Mouse (Mus musculus): ENCODE results near the gene Ppp6r3.
"Not testable (repeated sequence)": the region's sequence is repeated elsewhere in the genome, so short reads cannot be mapped to it uniquely, and the experiment has no call there.

Gene Ppp6r3

DNA sequence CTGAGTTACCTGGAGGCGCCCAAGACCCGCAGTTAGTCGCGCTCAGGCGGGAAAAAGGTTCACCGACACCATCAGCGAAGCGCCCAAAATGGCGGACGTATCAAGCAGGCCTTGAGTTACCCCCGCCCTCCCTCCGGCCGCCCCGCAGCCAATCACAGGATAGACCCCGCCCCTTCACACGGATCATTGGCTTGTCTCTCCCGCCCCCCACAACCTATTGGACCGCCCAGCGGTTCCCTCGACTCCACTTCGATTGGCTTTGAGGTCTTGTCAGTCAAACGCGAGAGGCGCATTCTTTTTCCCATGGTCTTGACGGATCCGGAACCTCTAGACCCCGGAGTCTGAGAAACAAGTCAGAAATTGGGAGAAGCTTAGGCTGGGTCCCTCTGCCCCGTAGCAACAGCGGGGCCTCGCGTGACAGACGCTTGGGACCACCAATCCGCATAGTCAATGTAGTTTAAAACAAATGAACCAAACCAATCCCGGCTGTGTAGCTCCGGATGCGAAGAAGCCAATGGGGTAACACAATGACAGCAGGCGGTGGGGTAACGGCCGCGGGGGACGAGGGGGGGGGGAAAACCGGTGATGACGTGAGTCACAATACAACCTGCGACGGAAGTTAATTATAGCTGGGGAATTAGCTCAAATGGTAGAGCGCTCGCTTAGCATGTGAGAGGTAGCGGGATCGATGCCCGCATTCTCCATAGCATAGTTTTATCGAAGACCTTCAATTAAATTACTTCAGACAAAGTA is at the start of gene Ppp6r3:
TSS of gene Ppp6r3 (minus strand) at position 118 of the 753 bp plus-strand sequence.
- DNase-seq (ENCODE audit: extremely low read depth, low read depth, low spot score) = peak; percentile 87

DNA sequence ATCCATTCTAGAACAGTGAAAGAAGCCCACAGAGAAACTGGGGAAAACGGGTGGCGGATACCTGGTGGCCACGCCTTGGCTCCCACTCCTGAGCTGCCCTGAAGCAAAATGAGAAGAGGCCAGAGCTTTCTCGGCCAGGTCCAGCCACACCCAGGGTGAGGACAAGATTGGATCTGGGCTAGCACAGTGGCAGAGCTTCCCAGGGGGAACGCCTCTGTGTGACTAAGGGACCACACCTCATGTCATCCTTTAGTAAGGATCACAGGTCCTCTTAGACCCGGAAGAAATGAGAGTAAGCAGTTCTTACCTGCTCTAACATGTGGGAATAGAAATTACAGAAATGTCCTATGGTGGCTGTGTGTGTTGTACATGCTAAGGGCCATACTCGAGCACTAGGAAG is 49.6 kb upstream of the Ppp6r3 start:
- DNase-seq (ENCODE audit: extremely low read depth, low read depth, low spot score) = no peak

DNA sequence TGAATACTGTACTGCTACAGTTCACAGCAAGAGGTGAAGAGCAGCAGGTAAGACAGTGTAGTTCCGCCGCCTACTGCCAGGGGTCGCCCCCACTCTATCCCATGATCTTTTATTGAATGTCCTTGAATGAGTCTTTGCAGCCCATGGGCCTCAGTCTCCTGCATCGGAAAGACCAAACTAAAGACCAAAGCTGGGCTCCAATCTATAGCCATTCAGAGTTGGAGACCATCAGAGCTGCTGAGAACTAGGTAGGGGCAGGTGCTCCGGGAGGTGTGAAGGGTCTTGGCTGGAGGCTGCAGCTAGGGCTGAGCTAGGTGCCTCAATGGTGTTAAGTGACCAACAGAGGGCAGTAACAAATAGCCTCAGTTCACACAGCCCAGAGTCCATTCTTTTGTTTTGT is 48.3 kb upstream of the Ppp6r3 start:
- DNase-seq (ENCODE audit: extremely low read depth, low read depth, low spot score) = no peak

DNA sequence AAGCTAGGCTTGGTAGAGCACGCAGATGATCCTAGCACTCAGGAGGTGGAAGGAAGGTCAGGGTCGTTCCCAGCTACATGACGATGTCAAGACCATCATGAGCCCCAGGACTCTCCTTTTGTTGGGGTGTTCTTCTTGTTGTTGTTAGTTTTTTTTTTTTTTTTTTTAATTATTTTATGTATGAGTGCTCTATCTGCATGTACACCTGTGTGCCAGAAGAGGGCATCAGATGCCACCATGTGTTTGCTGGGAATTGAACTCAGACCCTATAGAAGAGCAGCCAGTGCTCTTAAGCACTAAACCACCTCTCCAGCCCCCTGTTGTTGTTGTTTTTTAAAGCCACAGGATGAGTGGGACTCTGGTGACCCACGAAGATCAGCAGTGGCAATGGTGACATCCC is 47.7 kb upstream of the Ppp6r3 start:
- DNase-seq (ENCODE audit: extremely low read depth, low read depth, low spot score) = no peak

DNA sequence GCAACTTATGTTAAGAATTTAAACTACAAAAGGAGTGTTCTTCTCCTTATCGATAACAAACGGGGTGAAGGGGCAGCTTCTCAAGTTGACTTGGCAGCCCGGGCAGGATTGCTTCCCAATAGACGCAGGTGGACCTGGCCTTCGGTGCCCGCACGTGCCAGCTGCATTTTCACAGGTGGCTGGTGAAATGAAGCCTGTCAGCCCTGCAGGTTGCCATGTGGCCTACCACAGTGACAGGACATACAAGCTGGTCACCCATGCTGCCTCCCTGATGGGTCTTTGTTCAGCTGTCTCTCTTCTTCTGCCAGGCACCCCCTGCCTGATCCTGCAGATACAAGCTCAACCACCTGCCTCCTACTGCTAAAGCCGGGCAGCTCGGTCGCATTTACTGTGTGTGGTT is 45.3 kb upstream of the Ppp6r3 start:
- DNase-seq (ENCODE audit: extremely low read depth, low read depth, low spot score) = no peak

DNA sequence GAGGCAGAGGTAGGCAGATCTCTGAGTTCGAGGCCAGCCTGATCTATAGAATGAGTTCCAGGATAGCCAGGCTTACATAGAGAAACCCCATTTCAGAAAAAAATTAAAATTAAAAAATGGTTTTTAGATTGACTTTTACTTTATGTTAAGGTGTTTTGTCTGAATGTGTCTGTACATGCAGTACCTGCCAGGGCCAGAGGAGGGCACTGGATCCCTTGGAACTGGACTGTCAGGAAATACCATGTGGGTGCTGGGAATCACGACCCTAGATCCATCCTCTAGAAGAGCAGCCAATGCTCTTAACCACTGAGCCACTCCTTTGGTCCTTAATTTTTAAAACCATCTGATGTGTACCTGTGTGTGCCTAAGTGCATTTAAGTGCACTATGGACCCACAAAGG is 43.8 kb upstream of the Ppp6r3 start:
- DNase-seq (ENCODE audit: extremely low read depth, low read depth, low spot score) = no peak

DNA sequence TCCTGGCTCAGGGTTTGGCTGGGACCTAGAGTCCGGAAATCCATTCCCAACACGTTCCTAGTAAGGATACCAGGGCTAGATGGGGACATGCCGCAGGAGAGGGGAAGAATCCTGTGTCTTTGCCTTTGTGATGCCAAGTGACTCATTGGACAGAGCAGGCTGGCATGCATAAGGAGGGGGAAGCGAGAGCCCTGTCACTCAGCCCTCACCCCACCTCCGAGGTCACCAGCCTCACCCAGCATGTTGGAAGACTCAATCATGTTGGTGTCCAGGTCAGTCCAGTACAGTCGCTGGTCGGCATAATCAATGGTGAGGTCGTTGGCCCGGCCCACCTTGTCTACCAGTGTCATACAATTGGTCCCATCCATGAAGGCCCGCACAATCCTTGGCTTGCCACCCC is 38.4 kb upstream of the Ppp6r3 start:
- DNase-seq (ENCODE audit: extremely low read depth, low read depth, low spot score) = no peak

DNA sequence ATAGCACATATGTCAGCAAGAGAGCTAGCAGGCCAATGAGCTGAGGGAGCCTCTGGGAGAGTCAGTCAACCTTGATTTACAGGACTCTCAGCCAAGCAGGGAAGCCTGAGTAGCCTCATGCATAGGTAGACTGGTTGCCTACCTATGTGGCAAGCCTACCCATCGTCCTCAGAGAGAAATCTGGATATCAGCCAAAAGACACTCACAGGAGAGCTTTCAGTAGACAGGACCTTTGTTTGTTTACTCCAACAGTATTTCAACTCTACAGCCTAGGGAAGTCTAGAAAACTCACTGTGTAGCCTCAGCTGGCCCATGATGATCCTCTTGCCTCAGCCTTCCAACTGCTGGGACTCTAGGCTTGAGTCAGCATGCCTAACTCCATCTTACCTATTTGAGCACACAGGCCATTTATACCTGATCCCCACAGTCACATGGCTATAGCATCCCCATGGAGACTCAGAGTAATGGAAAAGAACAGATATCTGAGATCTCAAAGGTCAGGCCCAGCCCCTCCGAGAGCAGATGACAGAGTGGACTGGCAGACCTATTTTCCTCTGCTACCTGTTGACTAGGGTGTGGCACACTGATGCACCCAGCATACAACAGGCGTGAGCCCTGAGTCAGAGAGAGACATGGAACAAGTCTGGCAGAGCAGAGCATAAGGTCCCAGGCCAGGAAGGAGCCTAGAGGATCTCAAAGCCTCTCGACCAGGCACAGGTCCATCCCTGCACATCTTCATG is 37.2 kb upstream of the Ppp6r3 start:
- DNase-seq (ENCODE audit: extremely low read depth, low read depth, low spot score) = no peak

DNA sequence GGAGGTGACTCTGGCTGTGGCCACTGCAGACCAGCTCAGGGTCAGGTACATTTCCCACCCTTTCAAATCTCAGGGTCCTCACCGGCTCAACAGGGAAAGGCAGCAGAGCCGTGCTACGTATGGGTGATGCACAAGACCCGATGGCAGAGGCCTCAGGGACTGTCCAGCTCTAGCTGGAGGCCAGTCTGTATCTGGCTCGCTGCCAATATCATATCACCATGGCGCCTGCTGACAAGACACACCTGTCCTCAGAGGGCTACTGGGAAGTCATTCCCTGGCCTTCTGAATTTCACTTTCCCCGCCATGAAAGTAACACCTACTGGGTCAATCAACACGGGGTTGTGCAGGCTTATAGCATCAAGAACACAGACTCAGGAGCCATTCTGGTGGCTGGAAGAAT is 36.2 kb upstream of the Ppp6r3 start:
- DNase-seq (ENCODE audit: extremely low read depth, low read depth, low spot score) = no peak

DNA sequence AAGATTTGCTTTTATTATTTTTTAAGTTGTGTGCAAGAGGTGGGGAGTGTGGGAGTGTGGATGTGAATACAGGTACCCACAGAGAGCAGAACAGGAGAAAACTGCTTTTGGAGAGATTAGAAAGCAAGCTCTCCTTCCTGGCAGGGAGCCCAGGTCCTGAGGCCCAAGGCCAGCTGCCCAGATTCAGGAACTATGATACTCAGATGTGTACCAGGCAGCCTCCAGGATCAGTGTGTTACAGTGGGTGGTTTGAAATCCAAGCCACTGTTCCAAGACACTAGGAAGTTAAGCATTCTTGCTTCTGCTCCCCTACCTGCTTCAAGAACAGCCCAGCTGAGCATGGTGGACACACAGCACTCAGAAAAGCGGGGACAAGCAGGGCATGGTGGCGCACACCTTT is 35.3 kb upstream of the Ppp6r3 start:
- no peak for DNase-seq (ENCODE audit: extremely low read depth, low read depth, low spot score)

DNA sequence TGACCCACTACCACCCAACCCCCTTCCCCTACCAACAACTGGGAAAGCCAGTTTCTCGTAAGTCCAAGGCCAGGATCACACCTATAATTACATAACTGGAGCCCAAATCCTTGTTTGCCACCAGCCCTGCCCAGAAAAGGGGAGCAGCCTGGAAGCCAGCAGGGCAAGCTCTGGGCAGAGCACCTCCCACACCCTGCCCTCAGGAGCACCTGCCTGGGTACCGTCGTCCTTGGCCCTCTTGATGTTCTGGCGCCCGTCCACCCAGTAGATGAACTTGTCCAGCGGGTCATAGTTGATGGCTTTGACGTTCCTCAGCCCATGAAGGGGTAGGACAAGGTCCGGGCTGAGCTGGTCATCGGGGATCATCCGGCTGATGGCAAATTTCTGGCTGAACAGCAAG is 34.3 kb upstream of the Ppp6r3 start:
- no peak for DNase-seq (ENCODE audit: extremely low read depth, low read depth, low spot score)

DNA sequence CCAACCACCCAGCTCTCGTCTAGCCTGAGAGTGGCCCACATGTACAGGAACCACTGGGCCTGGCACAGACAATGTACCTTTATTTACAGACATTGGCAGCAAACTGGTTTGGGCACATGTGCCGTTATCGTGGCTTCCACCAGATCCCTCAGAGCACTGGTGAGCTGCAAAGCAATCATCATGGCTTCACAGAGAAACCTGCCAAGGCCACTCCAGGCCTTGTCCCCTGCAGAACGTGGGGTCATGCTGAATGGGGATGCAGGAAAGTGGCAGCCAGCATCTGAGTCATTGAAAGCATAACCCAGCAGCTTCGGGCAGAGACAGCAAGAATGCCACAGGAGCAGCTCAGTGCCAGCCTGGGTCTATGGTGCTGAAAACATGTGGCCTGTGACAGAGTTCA is 18.8 kb upstream of the Ppp6r3 start:
- DNase-seq (ENCODE audit: extremely low read depth, low read depth, low spot score) = no peak

DNA sequence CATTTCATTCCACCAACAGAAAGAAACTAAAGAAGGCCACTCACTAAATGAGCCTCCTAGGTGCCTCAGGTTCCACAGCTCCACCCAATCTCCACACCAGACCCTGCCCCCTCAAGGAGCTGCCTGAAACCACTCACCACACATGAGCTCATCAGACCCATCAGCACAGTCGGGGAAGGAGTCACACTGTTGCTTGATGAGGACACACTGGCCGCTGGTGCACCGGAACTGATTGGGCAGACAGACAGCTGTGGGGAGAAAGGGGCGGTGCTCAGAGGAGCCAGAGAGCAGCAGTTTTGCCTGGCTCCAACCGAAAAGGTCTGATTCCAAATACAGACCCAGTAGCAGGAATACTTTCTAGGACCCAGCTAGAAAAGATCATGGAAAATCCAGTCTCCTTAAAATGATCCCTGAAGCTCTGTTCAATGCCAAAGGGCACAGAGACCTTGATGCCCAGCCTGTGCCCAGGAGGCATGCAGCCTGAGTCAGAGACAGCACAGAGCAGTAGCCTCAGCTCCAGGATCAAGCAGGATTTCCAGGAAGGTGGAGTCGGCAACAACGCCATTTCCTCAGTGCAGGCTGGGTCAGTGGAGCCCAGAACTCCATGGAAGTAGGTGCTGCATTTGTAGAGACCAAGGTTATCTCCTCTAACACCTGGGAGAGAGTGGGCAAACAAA is 18.0 kb upstream of the Ppp6r3 start:
- no peak for DNase-seq (ENCODE audit: extremely low read depth, low read depth, low spot score)

DNA sequence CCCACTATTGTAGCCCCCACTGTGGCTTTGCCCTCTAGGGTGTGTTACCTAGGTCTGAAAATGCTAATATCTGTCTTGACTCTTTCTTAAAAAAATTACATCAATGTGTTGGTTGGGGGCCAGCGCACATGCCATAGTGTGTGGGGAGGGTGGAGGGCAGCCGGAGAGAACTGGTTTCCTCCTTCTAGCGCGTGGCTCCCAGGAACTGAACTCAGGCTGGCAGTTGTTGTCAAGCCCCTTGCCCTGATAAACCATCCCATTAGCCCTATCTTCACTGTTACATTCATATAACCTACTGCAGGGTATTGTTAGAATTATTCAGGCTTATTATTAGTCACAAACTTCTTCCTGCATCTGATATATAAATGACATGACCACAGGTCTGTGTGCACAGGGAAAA is 14.4 kb upstream of the Ppp6r3 start:
- DNase-seq (ENCODE audit: extremely low read depth, low read depth, low spot score) = no peak

DNA sequence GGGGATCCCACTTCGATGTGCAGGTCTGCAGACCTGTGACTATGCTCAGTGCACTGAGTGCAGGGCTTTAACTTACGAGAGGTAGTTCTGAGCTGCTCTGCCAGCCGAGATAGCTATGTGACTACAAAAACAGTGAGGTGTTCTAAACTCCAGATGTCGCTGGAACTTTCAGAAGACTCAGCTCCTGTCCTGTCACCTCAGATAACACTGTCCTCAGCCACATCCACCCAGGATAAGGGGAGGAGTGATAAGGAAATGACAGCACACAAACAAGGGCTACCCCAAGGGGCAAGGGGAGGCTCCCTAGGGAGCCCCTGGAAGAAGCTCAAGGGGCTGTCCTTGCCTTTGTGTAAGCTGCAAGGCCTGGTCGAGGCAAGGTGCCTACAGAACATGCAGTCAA is 14.0 kb upstream of the Ppp6r3 start:
- no peak for DNase-seq (ENCODE audit: extremely low read depth, low read depth, low spot score)

DNA sequence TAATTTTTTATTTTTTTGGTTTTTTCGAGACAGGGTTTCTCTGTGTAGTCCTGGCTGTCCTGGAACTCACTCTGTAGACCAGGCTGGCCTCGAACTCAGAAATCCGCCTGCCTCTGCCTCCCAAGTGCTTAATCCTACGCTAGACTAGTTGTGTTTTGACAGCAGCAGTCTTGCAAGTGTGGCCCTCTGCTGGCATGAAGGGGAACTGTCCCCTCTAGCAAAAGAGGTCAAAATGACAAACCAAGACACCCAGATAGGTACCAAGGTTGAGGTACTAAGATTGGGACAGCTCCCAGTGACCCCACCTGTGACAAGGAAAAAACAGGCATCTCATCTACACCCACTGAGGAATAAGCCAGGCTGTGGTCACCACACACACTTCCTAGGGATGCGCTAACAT is 12.2 kb upstream of the Ppp6r3 start:
- DNase-seq (ENCODE audit: extremely low read depth, low read depth, low spot score) = not testable (repeated sequence)

DNA sequence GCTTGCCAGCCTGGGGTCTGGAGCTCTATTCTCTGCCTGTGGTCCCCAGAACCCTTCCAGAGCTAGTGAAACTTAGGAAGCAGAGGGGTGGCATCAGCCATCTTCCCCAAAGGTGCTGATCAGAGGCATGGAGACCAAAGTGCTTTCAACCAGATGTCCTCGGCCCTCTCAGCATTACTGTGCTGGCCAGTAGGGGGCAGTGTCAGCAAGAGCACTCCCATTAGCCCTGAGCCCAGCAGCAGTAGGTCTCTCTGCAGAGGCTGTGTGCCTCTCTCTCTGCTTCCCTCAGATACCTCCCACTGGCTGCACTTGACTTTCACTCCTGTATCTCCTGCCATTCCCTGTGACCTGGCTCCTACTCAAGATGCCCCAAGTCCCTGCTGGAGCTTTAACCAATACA is 11.0 kb upstream of the Ppp6r3 start:
- DNase-seq (ENCODE audit: extremely low read depth, low read depth, low spot score) = no peak

DNA sequence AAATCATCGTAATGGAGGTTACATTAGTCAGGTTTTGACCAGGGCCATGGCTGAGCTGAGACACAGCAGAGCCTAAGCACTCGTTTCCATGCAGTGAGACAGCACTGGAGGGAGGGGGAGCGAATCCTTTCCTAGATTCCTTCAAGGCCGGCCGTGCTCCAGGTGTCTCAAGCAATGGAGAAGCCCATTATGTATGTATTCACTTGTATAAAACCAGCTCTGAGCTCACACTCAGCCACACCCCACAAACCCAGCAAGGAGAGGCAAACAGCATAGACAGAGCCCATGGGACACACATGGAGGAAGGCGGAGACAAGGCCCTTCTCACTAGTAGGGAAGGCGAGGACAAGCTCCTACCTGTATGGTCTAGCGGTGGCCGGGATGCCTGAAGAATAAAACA is 10.5 kb upstream of the Ppp6r3 start:
- DNase-seq (ENCODE audit: extremely low read depth, low read depth, low spot score) = no peak

DNA sequence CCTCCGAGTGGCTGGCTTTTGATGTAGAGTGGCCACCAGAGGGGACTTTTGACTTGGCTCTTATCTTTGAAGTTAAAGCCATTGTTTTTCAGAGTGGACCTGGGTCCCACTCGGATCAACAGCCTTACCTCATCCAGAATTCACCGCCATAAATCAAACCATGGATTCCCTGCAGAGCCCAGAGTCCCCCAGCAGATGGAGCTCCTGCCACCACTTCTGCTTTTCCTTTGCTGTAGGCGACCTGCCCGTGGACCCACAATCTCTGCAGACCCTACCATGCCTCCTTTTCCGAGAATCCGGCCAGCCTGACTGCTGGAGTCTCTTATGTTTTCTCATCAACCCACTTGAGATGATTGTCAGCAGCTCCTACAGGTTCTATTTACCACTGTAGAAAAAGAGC is 5.8 kb upstream of the Ppp6r3 start:
- DNase-seq (ENCODE audit: extremely low read depth, low read depth, low spot score) = no peak

DNA sequence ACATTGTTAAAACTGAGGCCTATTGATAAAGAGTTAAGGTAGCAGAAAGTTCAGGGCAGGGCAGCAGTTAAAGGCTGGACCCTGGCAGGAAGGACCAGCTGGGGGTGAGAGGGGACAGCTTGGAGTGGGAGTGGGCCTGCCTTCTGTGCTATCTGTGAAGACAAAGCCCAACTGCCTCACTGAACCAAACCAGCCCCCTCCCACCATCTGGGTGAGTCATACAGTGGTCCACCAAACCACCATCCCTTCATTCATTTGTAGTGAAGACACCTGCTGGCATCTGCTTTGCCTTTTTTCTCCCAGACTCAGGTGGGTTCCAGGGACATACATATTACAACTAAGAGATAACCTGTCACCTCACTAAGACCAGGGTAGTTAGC is 2.4 kb upstream of the Ppp6r3 start:
- DNase-seq (ENCODE audit: extremely low read depth, low read depth, low spot score) = no peak

DNA sequence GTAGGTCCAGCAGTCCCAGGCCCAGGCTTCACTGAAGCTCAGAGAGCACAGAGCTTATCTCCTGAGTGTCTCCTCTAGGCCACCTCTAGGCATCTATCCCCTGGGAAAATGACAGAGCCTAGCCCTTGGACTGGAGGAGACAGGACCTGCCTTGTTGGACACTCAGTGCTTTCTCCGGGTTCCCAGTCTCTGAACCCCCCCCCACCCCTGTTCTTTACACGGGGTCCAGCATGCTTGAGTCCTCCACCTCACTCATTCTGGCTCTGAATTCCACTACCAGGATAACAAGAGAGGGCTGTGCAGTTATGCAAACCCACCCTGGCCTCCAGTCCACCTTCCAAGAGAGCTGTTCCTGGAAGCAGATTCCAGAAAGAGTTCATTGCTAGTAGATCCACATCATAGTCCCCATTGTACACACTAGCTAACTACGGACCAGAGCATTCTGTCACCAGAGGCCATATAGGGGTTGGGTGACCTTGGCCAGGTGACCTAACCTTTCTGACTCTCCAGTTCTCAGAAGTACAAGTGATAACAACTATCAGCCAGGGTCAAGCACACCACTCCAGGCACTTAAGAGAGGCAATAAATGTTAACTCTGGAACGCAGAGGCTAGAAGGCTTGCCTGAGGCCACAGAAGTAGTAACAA is 1.8 kb upstream of the Ppp6r3 start:
- DNase-seq (ENCODE audit: extremely low read depth, low read depth, low spot score) = no peak

Measured in fat pad, adult 2 months (tissue).